Mouse (Mus musculus) right cerebral cortex, adult 18-20 months (tissue): ENCODE measurements around the gene Gm21861.
"Not testable (repeated sequence)": the region's sequence is repeated elsewhere in the genome, so short reads cannot be mapped to it uniquely, and the experiment has no call there.

Experiments used
- DNase-seq: peaks from one replicate; pipeline ENCODE4 v3.0.0; 2022; ENCODE audit warnings: mixed read lengths

The Gm21861 gene

DNA sequence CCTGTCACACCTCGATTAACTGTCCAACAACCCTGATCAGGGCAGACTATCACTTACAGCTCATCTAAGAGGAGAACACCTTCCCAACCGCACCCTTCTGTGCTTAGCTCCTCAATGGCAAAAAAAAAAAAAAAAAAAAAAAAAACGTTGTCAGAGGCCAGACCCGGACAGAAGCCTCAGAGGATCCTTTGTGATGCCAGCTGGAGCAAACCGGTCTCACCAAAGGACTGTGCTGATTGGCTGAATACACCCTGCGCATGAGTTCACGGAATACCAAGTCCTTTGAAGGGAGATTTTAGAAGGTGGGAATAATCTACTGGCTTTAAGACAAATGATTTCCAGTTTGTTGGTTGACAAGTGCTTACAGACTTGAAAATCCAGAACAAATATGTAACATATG, at the start of gene Gm21861:
TSS of gene Gm21861 (minus strand) at position 101 of the 400 bp plus-strand sequence.
- DNase-seq, result not testable (repeated sequence)
